Mouse (Mus musculus) thymus, postnatal 0 days (tissue): Measurements from ENCODE around the gene Ucp2. TPM values are rescaled to one million over a fixed set of nuclear protein-coding genes. Genes with fewer than 3 reads are reported as not detected.

Experiments used
- DNase-seq: peaks from one replicate; pipeline ENCODE4 v3.0.0-alpha.2; 2015; ENCODE audit warnings: low spot score
- polyA plus RNA-seq: library from polyadenylated mRNA; unstranded; fragments of >200 nt; fragmentation: Nextera tagmentation; extraction: Ambion mirVana; gene quantifications from 2 replicates; pipeline ENCODE4 v1.2.1, GENCODE M21; 2015

Ucp2 gene
- polyA plus RNA-seq, 1 experiment from 2014 or later, result 803 TPM

DNA sequence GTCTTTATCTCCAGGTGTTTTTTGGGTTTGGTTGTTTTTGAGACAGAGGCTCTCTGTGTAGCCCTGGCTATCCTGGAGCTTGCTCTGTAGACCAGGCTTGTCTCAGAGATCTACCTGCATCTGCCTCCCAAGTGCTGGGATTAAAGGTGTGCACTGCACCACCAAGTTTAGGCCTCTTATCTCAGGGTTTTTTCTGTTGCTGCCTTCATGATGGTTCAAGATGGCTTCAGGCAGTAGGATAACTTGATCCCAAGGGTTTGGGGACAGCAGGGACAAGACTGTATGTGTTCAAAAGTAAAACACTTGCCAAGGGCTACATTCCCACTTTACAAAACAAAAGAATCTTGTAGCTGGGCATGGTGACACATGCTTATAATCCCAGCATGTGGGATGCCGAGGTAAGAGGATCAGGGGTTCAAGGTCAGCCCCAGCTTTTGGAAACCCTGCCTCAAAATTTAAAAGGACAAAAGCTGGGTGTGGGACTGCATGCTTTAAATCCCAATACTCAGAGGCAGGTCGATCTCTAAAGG lies 8.8 kb downstream of the Ucp2 start:
- DNase-seq, result no peak

- DNase-seq, result no peak
These were observed 9.3 kb downstream of the Ucp2 start for GRCm38 (mm10) chr7:100502374-100502922.

DNA sequence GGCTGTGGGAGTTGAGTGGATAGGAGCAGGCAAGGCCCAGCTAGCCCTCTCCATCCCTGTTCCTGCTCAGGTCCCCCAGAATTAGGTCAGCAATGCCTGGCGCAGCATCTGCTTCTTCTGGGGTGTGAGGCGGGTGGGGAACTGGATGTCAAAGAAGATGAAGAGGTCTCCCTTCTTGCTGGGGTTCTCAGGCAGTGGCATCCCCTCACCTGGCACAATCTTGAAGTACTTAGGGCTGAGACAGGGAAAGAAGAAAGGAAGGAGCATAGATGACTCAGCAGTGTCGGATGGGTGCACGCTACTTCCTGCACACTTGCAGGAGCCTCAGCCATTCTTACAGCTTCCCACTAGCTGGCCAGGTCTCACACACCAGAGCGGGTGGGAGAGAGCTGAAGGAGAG lies 9.9 kb downstream of the Ucp2 start:
- peak; percentile 73 for DNase-seq

- DNase-seq, result no peak
These were observed 11.8 kb downstream of the Ucp2 start for GRCm38 (mm10) chr7:100504740-100505487.

DNA sequence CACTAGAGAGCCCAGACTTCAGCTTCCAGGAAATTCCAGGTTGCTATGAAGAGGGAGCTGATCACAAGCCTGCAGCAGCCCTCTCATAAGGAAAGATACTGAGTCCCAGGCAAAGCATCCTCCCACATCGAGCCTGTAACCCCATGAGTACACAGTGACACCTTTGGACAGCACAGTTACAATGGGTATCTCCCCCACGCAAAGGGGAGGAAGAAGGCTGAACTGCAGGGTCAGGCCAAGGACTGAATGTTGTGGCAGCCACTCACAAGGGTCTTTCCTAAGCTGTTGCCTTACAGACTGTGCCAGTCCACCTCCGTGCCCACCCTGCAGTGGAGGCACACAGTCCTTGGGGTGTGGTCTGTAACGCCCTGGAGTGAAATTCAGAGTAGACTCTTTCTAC lies 13.4 kb downstream of the Ucp2 start:
- no peak for DNase-seq

- no peak for DNase-seq
These were observed 15.5 kb downstream of the Ucp2 start for GRCm38 (mm10) chr7:100508670-100509069.

DNA sequence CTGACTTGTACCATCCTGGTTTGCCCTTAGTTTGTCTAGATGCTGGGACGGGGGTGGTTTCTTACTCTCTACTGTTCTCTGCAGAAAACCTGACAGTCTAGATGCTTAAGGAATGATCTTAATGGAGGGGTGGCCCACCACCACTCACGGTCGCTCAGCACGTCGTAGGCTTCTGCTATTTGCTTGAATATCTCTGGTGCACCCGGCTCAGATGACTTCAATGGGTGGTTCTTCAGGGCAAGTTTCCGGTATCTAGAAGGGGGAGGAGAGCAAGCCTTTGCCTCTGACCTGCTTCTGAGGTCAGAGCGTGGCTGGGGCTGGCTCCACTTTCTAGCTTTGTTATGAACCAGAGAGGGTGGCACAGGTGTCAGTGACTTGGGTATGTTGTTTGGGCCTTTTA lies 18.5 kb downstream of the Ucp2 start:
- DNase-seq, result no peak

DNA sequence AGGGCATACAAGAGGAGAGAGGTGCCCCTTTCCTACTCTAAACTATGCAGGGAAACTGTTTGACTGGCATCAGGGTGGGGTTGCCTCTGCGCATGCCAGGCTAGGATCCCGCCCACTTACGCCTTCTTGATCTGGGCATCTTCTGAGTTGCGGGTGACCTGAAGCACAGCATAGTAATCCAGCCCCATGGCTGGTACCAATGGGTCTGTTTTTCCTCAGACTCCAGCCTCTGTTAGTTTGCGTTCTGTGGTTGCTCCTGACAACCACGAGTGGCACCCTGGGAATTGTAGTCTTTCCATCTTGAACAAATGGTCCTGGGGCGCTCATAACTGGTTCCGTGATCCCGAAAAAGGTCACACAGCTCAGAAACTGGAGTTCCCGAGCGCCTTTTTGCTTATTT lies 21.4 kb downstream of the Ucp2 start, which contains the start of gene Dnajb13:
Dnajb13 (minus strand) TSS at position 388 of the 400 bp plus-strand sequence.
- no peak for DNase-seq

GRCm38 (mm10) chr7:100520204-100520603 lies 27.1 kb downstream of the Ucp2 start:
- DNase-seq, result no peak

GRCm38 (mm10) chr7:100520663-100521285 lies 27.6 kb downstream of the Ucp2 start:
- peak; percentile 65 for DNase-seq

- DNase-seq, result no peak
These were observed 29.1 kb downstream of the Ucp2 start for GRCm38 (mm10) chr7:100522222-100522621.

DNA sequence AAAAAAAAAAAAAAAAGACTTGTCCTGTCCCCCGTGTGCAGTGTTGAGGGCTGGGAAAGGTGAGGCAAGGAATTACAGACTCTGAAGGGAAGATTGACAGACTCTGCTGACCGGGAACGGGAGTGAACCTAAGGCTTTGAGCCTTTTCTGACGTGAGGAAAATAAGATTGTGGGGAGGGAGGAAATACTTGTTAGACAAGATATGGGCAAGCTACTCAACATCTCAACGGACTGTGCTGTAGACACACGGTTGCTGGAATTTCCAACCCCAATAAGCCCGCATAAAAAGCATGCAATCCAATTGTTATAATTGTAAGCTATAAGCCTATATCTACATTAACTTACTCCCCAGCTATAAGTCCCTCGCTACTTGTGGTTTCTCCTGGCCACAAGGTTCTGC lies 31.5 kb downstream of the Ucp2 start:
- no peak for DNase-seq

DNA sequence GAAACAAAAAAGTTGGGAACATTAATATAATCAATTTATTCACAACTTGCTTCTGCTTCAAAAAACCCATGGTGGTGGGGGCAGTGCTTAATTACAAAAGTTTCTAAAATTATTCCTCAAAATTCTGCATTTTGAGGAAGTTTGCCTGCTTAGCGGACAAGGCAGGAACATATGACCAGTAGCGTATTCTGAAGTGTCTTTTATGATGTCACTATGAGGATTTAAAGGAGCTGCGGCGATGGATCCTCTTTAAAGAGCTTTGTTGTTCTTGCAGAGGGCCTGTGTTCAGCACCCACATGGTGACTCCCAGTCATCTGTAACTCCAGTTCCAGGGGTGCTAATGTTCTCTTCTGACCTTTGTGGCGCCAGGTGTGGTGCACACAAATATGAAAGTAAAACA lies 37.6 kb downstream of the Ucp2 start:
- DNase-seq, result no peak

GRCm38 (mm10) chr7:100533503-100533902 lies 40.4 kb downstream of the Ucp2 start:
- no peak for DNase-seq

- no peak for DNase-seq
These were observed 41.1 kb downstream of the Ucp2 start for GRCm38 (mm10) chr7:100534216-100534615.

DNA sequence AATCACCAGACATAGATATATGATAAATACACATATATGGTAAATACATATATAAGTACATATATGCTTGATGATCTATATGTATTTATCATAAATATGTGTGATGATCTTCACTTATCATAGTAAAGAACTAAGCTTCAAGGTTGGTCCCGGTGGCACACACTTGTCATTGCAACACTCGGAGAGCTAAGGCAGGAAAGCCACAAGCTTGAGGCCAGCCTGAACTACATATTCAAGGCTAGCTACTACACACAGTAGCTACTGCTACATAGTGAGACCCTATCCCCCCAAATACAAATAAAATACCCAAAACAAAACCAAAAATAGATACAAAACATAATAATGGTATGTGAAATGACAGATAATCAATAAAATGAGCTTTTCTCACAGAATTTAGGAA lies 42.7 kb downstream of the Ucp2 start:
- no peak for DNase-seq

GRCm38 (mm10) chr7:100536804-100537518 lies 43.8 kb downstream of the Ucp2 start, which contains the start of gene Coa4:
Gene Coa4, plus strand, starts transcription at chr7:100537071.
- DNase-seq, result peak; percentile 97

DNA sequence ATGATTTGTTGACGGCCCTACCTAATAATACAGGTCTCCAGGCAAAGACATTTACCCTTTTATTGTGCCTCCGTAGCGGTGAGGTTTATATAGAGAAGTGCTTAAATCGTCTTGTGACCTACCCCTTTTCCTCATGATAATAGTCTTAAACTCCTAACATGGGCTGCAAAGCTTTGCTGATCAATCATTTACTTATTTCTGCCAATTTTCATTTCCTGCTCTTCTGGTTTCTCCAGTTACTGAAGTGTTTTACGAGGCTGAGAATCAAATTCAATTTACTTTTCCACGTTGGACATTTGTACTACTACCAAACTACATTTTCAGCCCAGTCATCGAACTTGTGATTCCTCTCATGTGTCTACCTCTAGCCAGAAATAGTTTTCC lies 44.4 kb downstream of the Ucp2 start:
- DNase-seq, result no peak

GRCm38 (mm10) chr7:100539516-100539915 lies 46.4 kb downstream of the Ucp2 start:
- no peak for DNase-seq

DNA sequence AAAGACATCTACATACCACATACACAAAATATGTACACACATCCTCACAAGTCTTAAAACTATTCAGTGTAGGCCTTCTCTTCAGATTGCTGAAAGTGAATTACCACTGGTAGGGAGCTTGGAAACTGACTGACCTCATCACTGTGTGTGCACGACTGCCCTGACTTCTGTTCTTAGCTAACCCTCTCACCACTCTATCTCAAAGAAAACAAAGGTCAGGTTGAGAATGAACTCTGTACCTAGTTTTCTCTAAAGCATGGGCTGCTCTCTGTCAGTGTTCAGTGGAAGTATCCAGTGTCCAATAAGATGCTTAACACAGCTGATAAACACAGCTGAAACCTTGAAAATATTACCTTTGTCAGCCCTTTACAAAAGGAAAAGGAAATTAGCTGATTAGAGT lies 51.3 kb downstream of the Ucp2 start:
- no peak for DNase-seq

- no peak for DNase-seq
These were observed 54.5 kb downstream of the Ucp2 start for GRCm38 (mm10) chr7:100547631-100548030.

DNA sequence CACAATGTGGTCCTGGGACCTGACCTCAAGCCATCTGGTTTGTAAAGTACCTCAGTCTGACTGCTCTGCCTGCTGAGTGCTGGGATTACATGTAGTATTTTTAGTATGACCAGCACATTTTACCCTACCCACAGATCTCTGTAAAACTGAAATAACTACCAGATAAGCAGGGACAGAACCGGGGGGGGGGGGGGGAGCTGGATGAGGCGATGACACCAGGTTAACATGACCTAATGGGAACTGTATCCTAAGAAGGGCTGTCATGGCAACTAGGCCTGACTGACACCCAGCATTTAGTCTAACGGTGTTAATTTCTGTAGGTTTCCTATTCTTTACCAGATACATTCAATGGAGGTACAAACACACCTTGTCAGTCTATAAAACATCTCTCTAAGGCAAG lies 56.7 kb downstream of the Ucp2 start:
- no peak for DNase-seq
